ENCODE assay signal across 8 mouse cellular contexts in the genomic region with DNA sequence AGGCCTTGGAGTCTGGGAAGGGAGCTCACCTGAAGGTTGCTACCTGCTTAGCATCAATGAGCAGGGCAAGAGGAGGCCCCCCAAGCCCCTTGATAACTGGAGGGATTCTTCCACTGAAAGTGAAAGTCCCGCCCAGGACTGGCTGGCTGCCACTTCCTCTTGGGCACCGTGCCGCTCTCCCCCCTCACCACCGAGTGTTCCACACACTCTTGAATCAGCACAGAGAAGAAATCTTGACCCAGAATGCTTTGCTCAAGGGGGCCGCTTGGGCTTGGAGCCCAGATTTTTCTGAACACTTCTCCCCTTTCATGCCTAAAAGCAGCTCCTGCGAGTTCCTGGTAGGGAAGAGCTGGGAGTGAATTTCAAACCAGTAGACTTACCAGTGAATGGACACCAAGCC.
DNase-seq lines count a peak whose midpoint lies in the region; ATAC-seq and TF ChIP-seq lines count a peak whose summit lies in the region.

No protein-coding gene starts in this region.

- H3K4me2 ChIP-seq in midbrain, embryonic 13.5 days (replicated peaks) = no peak overlapping the region
- no peak overlapping the region for H3K4me2 ChIP-seq in midbrain, embryonic 11.5 days
- peak overlapping the region; percentile 6; the same call in 1 of the 2 replicates for H3K4me2 ChIP-seq in liver, embryonic 14.5 days (ENCODE audit: low read depth)

- DNase-seq in midbrain, embryonic 11.5 days (ENCODE audit: low spot score, missing footprints) = no peak
- peak; percentile 60 to 61 for DNase-seq in cerebellum, postnatal 36 days
- peak; percentile 73 to 88 for DNase-seq in heart, adult 9 months (ENCODE audit: low spot score in 2 of 2)
- peak; percentile 91 for DNase-seq in kidney, postnatal 10 days
- DNase-seq in liver, embryonic 14.5 days (ENCODE audit: low read depth in 3 of 3, low spot score in 3 of 3) = no peak
- peak; percentile 80 for DNase-seq in thymus, postnatal 0 days (ENCODE audit: low spot score)

- no peaks in the 10 kb centered on the region for H3K9me3 ChIP-seq in midbrain, embryonic 13.5 days
- no peaks in the 10 kb centered on the region for H3K9me3 ChIP-seq in midbrain, embryonic 11.5 days (ENCODE audit: control insufficient read depth, low read length)
- H3K9me3 ChIP-seq in liver, embryonic 14.5 days (ENCODE audit: control insufficient read depth, low read length) = no peaks in the 10 kb centered on the region

- H3K36me3 ChIP-seq in midbrain, embryonic 13.5 days = peaks cover 58% of the 10 kb centered on the region
- no peaks in the 10 kb centered on the region; the same call in 1 of the 2 replicates for H3K36me3 ChIP-seq in midbrain, embryonic 11.5 days (ENCODE audit: control insufficient read depth, insufficient read depth, low read length)
- H3K36me3 ChIP-seq in liver, embryonic 14.5 days (replicated peaks; ENCODE audit: control insufficient read depth, insufficient read depth, low read depth) = no peaks in the 10 kb centered on the region

- no peak overlapping the region for H3K9ac ChIP-seq in midbrain, embryonic 13.5 days (replicated peaks)
- H3K9ac ChIP-seq in midbrain, embryonic 11.5 days (ENCODE audit: low read length) = no peak overlapping the region
- no peak overlapping the region for H3K9ac ChIP-seq in liver, embryonic 14.5 days (replicated peaks)

- TF ChIP-seq CTCF in liver, embryonic 14.5 days (IDR thresholded peaks at IDR 0.05; ENCODE audit: low read depth) = no peak
- no peak for TF ChIP-seq CTCF in olfactory bulb, adult 2 months (IDR thresholded peaks at IDR 0.05; ENCODE audit: insufficient read depth, low read depth, low read length)

- TF ChIP-seq EP300 in liver, embryonic 14.5 days (IDR thresholded peaks at IDR 0.05; ENCODE audit: low read depth) = no peak

- H3K27me3 ChIP-seq in midbrain, embryonic 13.5 days = no peaks in the 10 kb centered on the region
- no peaks in the 10 kb centered on the region for H3K27me3 ChIP-seq in midbrain, embryonic 11.5 days (ENCODE audit: control insufficient read depth, insufficient read depth, low read length)
- H3K27me3 ChIP-seq in liver, embryonic 14.5 days (ENCODE audit: control insufficient read depth, insufficient read depth, low read length) = no peaks in the 10 kb centered on the region

- H3K4me3 ChIP-seq in midbrain, embryonic 13.5 days (replicated peaks) = no peak overlapping the region
- H3K4me3 ChIP-seq in midbrain, embryonic 11.5 days (ENCODE audit: low read depth, low read length) = no peak overlapping the region
- H3K4me3 ChIP-seq in liver, embryonic 14.5 days (ENCODE audit: insufficient read depth in 1 of 2, low read depth in 2 of 2, low read length in 2 of 2) = no peak overlapping the region
- no peak overlapping the region for H3K4me3 ChIP-seq in olfactory bulb, adult 2 months (ENCODE audit: insufficient read depth, low read depth, low read length)

- H3K27ac ChIP-seq in midbrain, embryonic 13.5 days = peak overlapping the region; percentile 45
- no peak overlapping the region for H3K27ac ChIP-seq in midbrain, embryonic 11.5 days (ENCODE audit: low read depth, low read length)
- H3K27ac ChIP-seq in liver, embryonic 14.5 days = no peak overlapping the region
- peak overlapping the region; percentile 42 for H3K27ac ChIP-seq in olfactory bulb, adult 2 months (ENCODE audit: insufficient read depth, low read depth, low read length)

- 76% methylated on average over 6 of the region's 6 CpGs for WGBS in midbrain, embryonic 13.5 days
- WGBS in midbrain, embryonic 11.5 days = 91% methylated on average over 6 of the region's 6 CpGs
- WGBS in liver, embryonic 14.5 days (ENCODE audit: insufficient replicate concordance) = 39% methylated on average over 6 of the region's 6 CpGs
- 18% methylated on average over 6 of the region's 6 CpGs for WGBS in olfactory bulb, adult 2 months

- peaks cover 1% of the 10 kb centered on the region; the same call in 1 of the 2 replicates for H3K4me1 ChIP-seq in midbrain, embryonic 13.5 days (replicated peaks)
- H3K4me1 ChIP-seq in midbrain, embryonic 11.5 days (ENCODE audit: control insufficient read depth, insufficient read depth, low read length) = no peaks in the 10 kb centered on the region; the same call in 1 of the 2 replicates
- peaks cover 0 to 5% of the 10 kb centered on the region in 2 experiments; a peak in 2 of 4 replicates for H3K4me1 ChIP-seq in liver, embryonic 14.5 days (replicated peaks; ENCODE audit: control insufficient read depth in 2 of 2, insufficient read depth in 2 of 2, low read length in 1 of 2)
- H3K4me1 ChIP-seq in olfactory bulb, adult 2 months (ENCODE audit: control insufficient read depth, insufficient read depth, low read length) = peaks cover 11% of the 10 kb centered on the region

- ATAC-seq in midbrain, embryonic 13.5 days = peak; percentile 52; the same call in 1 of the 2 replicates
- no peak for ATAC-seq in midbrain, embryonic 11.5 days (ENCODE audit: low FRiP score)
- no peak for ATAC-seq in liver, embryonic 14.5 days (ENCODE audit: insufficient read depth)

- TF ChIP-seq POLR2A in olfactory bulb, adult 2 months (IDR thresholded peaks at IDR 0.05; ENCODE audit: insufficient read depth, low read depth, low read length) = no peak

Comparison
In these comparisons a context has a peak if more than half of its experiments do, and no peak if none do; other contexts are left out.
1. H3K27ac ChIP-seq: peak in midbrain, embryonic 13.5 days (single experiment) and olfactory bulb, adult 2 months (single experiment); none in midbrain, embryonic 11.5 days (single experiment) and liver, embryonic 14.5 days (single experiment).
2. DNase-seq: peak in cerebellum, postnatal 36 days (2 of 2), heart, adult 9 months (2 of 2), kidney, postnatal 10 days (single experiment) and thymus, postnatal 0 days (single experiment); none in midbrain, embryonic 11.5 days (single experiment) and liver, embryonic 14.5 days (0 of 3).